Mouse (Mus musculus) embryonic fibroblast, embryonic 13.5 days (primary cell): ENCODE results near the gene Erf.

Experiments used
- CTCF ChIP-seq: IDR thresholded peaks from 2 replicates; pipeline ENCODE4 v1.5.1; 2011; ENCODE audit warnings: mild to moderate bottlenecking, control low read depth, low read length, moderate library complexity, borderline replicate concordance; ENCODE audit not compliant: insufficient read depth
- POLR2A ChIP-seq: IDR thresholded peaks from 2 replicates; pipeline ENCODE4 v1.6.1; 2011; ENCODE audit warnings: low read depth, mild to moderate bottlenecking, control low read depth, low read length, moderate library complexity

DNA sequence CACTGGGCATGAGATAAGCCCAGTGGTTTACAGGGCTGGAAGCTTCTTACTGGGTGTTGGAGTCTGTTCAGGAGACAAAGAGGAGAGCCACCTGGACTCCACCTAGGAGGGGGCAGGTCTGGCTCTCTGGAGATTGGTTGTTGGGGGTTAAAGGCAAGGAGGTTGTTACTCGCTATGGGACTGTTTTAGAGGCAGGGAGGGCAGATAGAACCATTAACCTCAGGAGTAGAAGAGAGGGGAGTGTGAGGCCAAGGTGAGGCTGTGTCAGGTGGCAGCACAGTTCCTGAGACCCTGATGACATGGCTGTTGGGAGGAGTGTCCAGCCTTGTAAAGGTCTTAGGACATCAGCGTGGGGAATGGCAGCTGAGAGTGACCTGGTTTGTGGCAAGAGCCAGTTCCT lies 33.6 kb upstream of the Erf start:
- TF ChIP-seq POLR2A (no peak), CTCF (no peak)
